Mouse (Mus musculus): ENCODE results near the gene H2afy. TPM values are rescaled to one million over a fixed set of nuclear protein-coding genes. Genes with fewer than 3 reads are reported as not detected.

H2afy gene
- polyA plus RNA-seq, 1 experiment, result 408 TPM

GRCm38 (mm10) chr13:56093680-56094079 is 42.5 kb downstream of the H2afy start:
- Histone ChIP-seq H3K4me3 (ENCODE audit: insufficient read depth, low read depth, low read length) (no peak overlapping the region), H3K4me1 (ENCODE audit: control insufficient read depth, insufficient read depth, low read length) (peaks cover 56% of the 10 kb centered on the region)
- WGBS, result 13% methylated on average over 3 of the region's 3 CpGs

GRCm38 (mm10) chr13:56092606-56093005 is 43.6 kb downstream of the H2afy start:
- TF ChIP-seq POLR2A (IDR thresholded peaks at IDR 0.05; ENCODE audit: insufficient read depth, low read depth, low read length) (no peak), CTCF (IDR thresholded peaks at IDR 0.05; ENCODE audit: insufficient read depth, low read depth, low read length) (no peak)
- Histone ChIP-seq H3K4me1 (ENCODE audit: control insufficient read depth, insufficient read depth, low read length) (peaks cover 67% of the 10 kb centered on the region), H3K27ac (ENCODE audit: insufficient read depth, low read depth, low read length) (peak overlapping the region; percentile 87; the same call in 1 of the 2 replicates), H3K4me3 (ENCODE audit: insufficient read depth, low read depth, low read length) (no peak overlapping the region)
- WGBS, result 49% methylated on average over 5 of the region's 5 CpGs

More at GRCm38 (mm10) chr13:56093680-56094079, 42.5 kb downstream of the H2afy start:
- H3K27ac ChIP-seq (ENCODE audit: insufficient read depth, low read depth, low read length), result peak overlapping the region; percentile 87
- no peak for TF ChIP-seq CTCF (IDR thresholded peaks at IDR 0.05; ENCODE audit: insufficient read depth, low read depth, low read length)
- no peak for TF ChIP-seq POLR2A (IDR thresholded peaks at IDR 0.05; ENCODE audit: insufficient read depth, low read depth, low read length)

- TF ChIP-seq CTCF (IDR thresholded peaks at IDR 0.05; ENCODE audit: insufficient read depth, low read depth, low read length) (no peak), POLR2A (IDR thresholded peaks at IDR 0.05; ENCODE audit: insufficient read depth, low read depth, low read length) (no peak)
- no peak overlapping the region for H3K4me3 ChIP-seq (ENCODE audit: insufficient read depth, low read depth, low read length)
- 86% methylated on average over 2 of the region's 2 CpGs for WGBS
These were observed 45.6 kb downstream of the H2afy start for GRCm38 (mm10) chr13:56090597-56090996.

GRCm38 (mm10) chr13:56088602-56089001 is 47.6 kb downstream of the H2afy start:
- no peak for TF ChIP-seq POLR2A (IDR thresholded peaks at IDR 0.05; ENCODE audit: insufficient read depth, low read depth, low read length)
- TF ChIP-seq CTCF (IDR thresholded peaks at IDR 0.05; ENCODE audit: insufficient read depth, low read depth, low read length), result no peak
- H3K27ac ChIP-seq (ENCODE audit: insufficient read depth, low read depth, low read length), result no peak overlapping the region
- H3K4me1 ChIP-seq (ENCODE audit: control insufficient read depth, insufficient read depth, low read length), result peaks cover 67% of the 10 kb centered on the region
- H3K4me3 ChIP-seq (ENCODE audit: insufficient read depth, low read depth, low read length), result no peak overlapping the region
- 24% methylated on average over 13 of the region's 13 CpGs for WGBS

More at GRCm38 (mm10) chr13:56090597-56090996, 45.6 kb downstream of the H2afy start:
- Histone ChIP-seq H3K27ac (ENCODE audit: insufficient read depth, low read depth, low read length) (no peak overlapping the region), H3K4me1 (ENCODE audit: control insufficient read depth, insufficient read depth, low read length) (peaks cover 73% of the 10 kb centered on the region)

GRCm38 (mm10) chr13:56087936-56088335 is 48.2 kb downstream of the H2afy start:
- peak overlapping the region; percentile 5; the same call in 1 of the 2 replicates for H3K27ac ChIP-seq (ENCODE audit: insufficient read depth, low read depth, low read length)
- no peak for TF ChIP-seq CTCF (IDR thresholded peaks at IDR 0.05; ENCODE audit: insufficient read depth, low read depth, low read length)
- TF ChIP-seq POLR2A (IDR thresholded peaks at IDR 0.05; ENCODE audit: insufficient read depth, low read depth, low read length), result no peak
- 77% methylated on average over 19 of the region's 19 CpGs for WGBS
- H3K4me1 ChIP-seq (ENCODE audit: control insufficient read depth, insufficient read depth, low read length), result peaks cover 61% of the 10 kb centered on the region
- H3K4me3 ChIP-seq (ENCODE audit: insufficient read depth, low read depth, low read length), result no peak overlapping the region

GRCm38 (mm10) chr13:56084146-56084905 is 51.8 kb downstream of the H2afy start:
- Histone ChIP-seq H3K4me3 (ENCODE audit: insufficient read depth, low read depth, low read length) (no peak overlapping the region), H3K4me1 (ENCODE audit: control insufficient read depth, insufficient read depth, low read length) (peaks cover 41% of the 10 kb centered on the region), H3K27ac (ENCODE audit: insufficient read depth, low read depth, low read length) (no peak overlapping the region)
- TF ChIP-seq POLR2A (IDR thresholded peaks at IDR 0.05; ENCODE audit: insufficient read depth, low read depth, low read length) (no peak), CTCF (IDR thresholded peaks at IDR 0.05; ENCODE audit: insufficient read depth, low read depth, low read length) (no peak)
- WGBS, result 90% methylated on average over 20 of the region's 20 CpGs

GRCm38 (mm10) chr13:56081656-56082055 is 54.5 kb downstream of the H2afy start:
- no peak overlapping the region for H3K4me3 ChIP-seq (ENCODE audit: insufficient read depth, low read depth, low read length)
- no peak overlapping the region for H3K27ac ChIP-seq (ENCODE audit: insufficient read depth, low read depth, low read length)
- 58% methylated on average over 5 of the region's 5 CpGs for WGBS
- TF ChIP-seq POLR2A (IDR thresholded peaks at IDR 0.05; ENCODE audit: insufficient read depth, low read depth, low read length), result no peak
- no peak for TF ChIP-seq CTCF (IDR thresholded peaks at IDR 0.05; ENCODE audit: insufficient read depth, low read depth, low read length)
- H3K4me1 ChIP-seq (ENCODE audit: control insufficient read depth, insufficient read depth, low read length), result peaks cover 16% of the 10 kb centered on the region

- TF ChIP-seq POLR2A (IDR thresholded peaks at IDR 0.05; ENCODE audit: insufficient read depth, low read depth, low read length) (no peak), CTCF (IDR thresholded peaks at IDR 0.05; ENCODE audit: insufficient read depth, low read depth, low read length) (no peak)
- Histone ChIP-seq H3K4me3 (ENCODE audit: insufficient read depth, low read depth, low read length) (no peak overlapping the region), H3K27ac (ENCODE audit: insufficient read depth, low read depth, low read length) (no peak overlapping the region), H3K4me1 (ENCODE audit: control insufficient read depth, insufficient read depth, low read length) (peaks cover 7% of the 10 kb centered on the region; the same call in 1 of the 2 replicates)
- 91% methylated on average over 2 of the region's 2 CpGs for WGBS
These were observed 56.5 kb downstream of the H2afy start for GRCm38 (mm10) chr13:56079616-56080015.

- Histone ChIP-seq H3K4me3 (ENCODE audit: insufficient read depth, low read depth, low read length) (no peak overlapping the region), H3K4me1 (ENCODE audit: control insufficient read depth, insufficient read depth, low read length) (no peaks in the 10 kb centered on the region), H3K27ac (ENCODE audit: insufficient read depth, low read depth, low read length) (no peak overlapping the region)
- TF ChIP-seq CTCF (IDR thresholded peaks at IDR 0.05; ENCODE audit: insufficient read depth, low read depth, low read length) (no peak), POLR2A (IDR thresholded peaks at IDR 0.05; ENCODE audit: insufficient read depth, low read depth, low read length) (no peak)
- 74% methylated on average over 17 of the region's 17 CpGs for WGBS
These were observed 57.4 kb downstream of the H2afy start for GRCm38 (mm10) chr13:56078724-56079262.

All from olfactory bulb, adult 2 months (tissue).